Mouse (Mus musculus) olfactory bulb, adult 2 months (tissue): ENCODE measurements around the gene Gucy2g. TPM values are rescaled to one million over a fixed set of nuclear protein-coding genes. Genes with fewer than 3 reads are reported as not detected.

Experiments used
- H3K27ac ChIP-seq: fragments of 200-500 bp; 2 replicates; pipeline ENCODE4 v1.5.1; 2012; ENCODE audit warnings: low read depth, low read length; ENCODE audit not compliant: insufficient read depth
- H3K4me1 ChIP-seq: fragments of 200-500 bp; 2 replicates; pipeline ENCODE4 v1.6.1; 2012; ENCODE audit warnings: low read length; ENCODE audit not compliant: control insufficient read depth, insufficient read depth
- H3K4me3 ChIP-seq: fragments of 200-500 bp; 2 replicates; pipeline ENCODE4 v1.5.1; 2012; ENCODE audit warnings: mild to moderate bottlenecking, low read depth, low read length, moderate library complexity; ENCODE audit not compliant: insufficient read depth
- CTCF ChIP-seq: fragments of 200-500 bp; IDR thresholded peaks from 2 replicates; pipeline ENCODE4 v1.5.1; 2012; ENCODE audit warnings: low read depth, mild to moderate bottlenecking, low read length, moderate library complexity; ENCODE audit not compliant: insufficient read depth
- POLR2A ChIP-seq: fragments of 200-500 bp; IDR thresholded peaks from 2 replicates; pipeline ENCODE4 v1.6.1; 2012; ENCODE audit warnings: mild to moderate bottlenecking, low read depth, low read length, moderate library complexity; ENCODE audit not compliant: insufficient read depth
- whole genome bisulfite sequencing: fragments of 180-500 bp; shearing (Covaris S2); methylation state at CpG from one replicate; pipeline ENCODE4 v1.1.7; 2018; 5-methylcytosine and 5-hydroxymethylcytosine counted together
- polyA plus RNA-seq: library from polyadenylated mRNA; stranded (reverse); fragments of >200 nt; gene quantifications from 2 replicates; pipeline ENCODE4 v1.2.4, GENCODE M21; 2012; ENCODE audit warnings: low replicate concordance; ENCODE audit not compliant: missing spikeins, insufficient read depth, insufficient read length

Gucy2g gene
- polyA plus RNA-seq, 1 experiment: not detected

GRCm38 (mm10) chr19:55266786-55267185 is 25.8 kb upstream of the Gucy2g start:
- Histone ChIP-seq H3K27ac (no peak overlapping the region), H3K4me3 (no peak overlapping the region), H3K4me1 (peaks cover 5% of the 10 kb centered on the region; the same call in 1 of the 2 replicates)
- TF ChIP-seq CTCF: no peak
- no peak for TF ChIP-seq POLR2A
- WGBS: 89% methylated on average over 3 of the region's 3 CpGs

- Histone ChIP-seq H3K27ac (no peak overlapping the region), H3K4me1 (peaks cover 4% of the 10 kb centered on the region; the same call in 1 of the 2 replicates), H3K4me3 (no peak overlapping the region)
- WGBS: 83% methylated on average over 3 of the region's 3 CpGs
- TF ChIP-seq CTCF (no peak), POLR2A (no peak)
Measured at GRCm38 (mm10) chr19:55265269-55265668, 24.2 kb upstream of the Gucy2g start.

- Histone ChIP-seq H3K27ac (no peak overlapping the region), H3K4me3 (no peak overlapping the region), H3K4me1 (no peaks in the 10 kb centered on the region)
- no peak for TF ChIP-seq POLR2A
- no peak for TF ChIP-seq CTCF
- 79% methylated on average over 12 of the region's 12 CpGs for WGBS
Measured at GRCm38 (mm10) chr19:55260389-55261184, 19.6 kb upstream of the Gucy2g start.

GRCm38 (mm10) chr19:55258514-55258913 is 17.5 kb upstream of the Gucy2g start:
- WGBS: 95% methylated on average over 5 of the region's 5 CpGs
- Histone ChIP-seq H3K27ac (no peak overlapping the region), H3K4me1 (peaks cover 5% of the 10 kb centered on the region; the same call in 1 of the 2 replicates), H3K4me3 (no peak overlapping the region)
- TF ChIP-seq POLR2A: no peak
- no peak for TF ChIP-seq CTCF

- Histone ChIP-seq H3K4me1 (peaks cover 11% of the 10 kb centered on the region; the same call in 1 of the 2 replicates), H3K27ac (no peak overlapping the region), H3K4me3 (no peak overlapping the region)
- no peak for TF ChIP-seq POLR2A
- TF ChIP-seq CTCF: no peak
- WGBS: 90% methylated on average over 5 of the region's 5 CpGs
Measured at GRCm38 (mm10) chr19:55257656-55258375, 16.8 kb upstream of the Gucy2g start.

GRCm38 (mm10) chr19:55256156-55256555 is 15.1 kb upstream of the Gucy2g start:
- 61% methylated on average over 9 of the region's 9 CpGs for WGBS
- Histone ChIP-seq H3K4me3 (no peak overlapping the region), H3K4me1 (peaks cover 11% of the 10 kb centered on the region; the same call in 1 of the 2 replicates)

GRCm38 (mm10) chr19:55254513-55255016 is 13.5 kb upstream of the Gucy2g start:
- TF ChIP-seq POLR2A (no peak), CTCF (no peak)
- WGBS: 28% methylated on average over 5 of the region's 5 CpGs

More at GRCm38 (mm10) chr19:55256156-55256555, 15.1 kb upstream of the Gucy2g start:
- no peak overlapping the region for H3K27ac ChIP-seq
- TF ChIP-seq CTCF (no peak), POLR2A (no peak)

GRCm38 (mm10) chr19:55253570-55254441 is 12.8 kb upstream of the Gucy2g start:
- under 1% methylated on average over 32 of the region's 32 CpGs for WGBS
- Histone ChIP-seq H3K27ac (peak overlapping the region; percentile 49; the same call in 1 of the 2 replicates), H3K4me1 (peaks cover 11% of the 10 kb centered on the region; the same call in 1 of the 2 replicates), H3K4me3 (peak overlapping the region; percentile 68)
- TF ChIP-seq POLR2A (no peak), CTCF (no peak)

More at GRCm38 (mm10) chr19:55254513-55255016, 13.5 kb upstream of the Gucy2g start:
- Histone ChIP-seq H3K4me3 (no peak overlapping the region), H3K27ac (no peak overlapping the region), H3K4me1 (peaks cover 11% of the 10 kb centered on the region; the same call in 1 of the 2 replicates)
